Mouse (Mus musculus): ENCODE data around the gene Cnot6l.

The Cnot6l gene

GRCm38 (mm10) chr5:96161578-96162398, 2.2 kb downstream of the Cnot6l start:
- peak; percentile 68 to 72 for DNase-seq (ENCODE audit: low spot score in 2 of 2)

DNA sequence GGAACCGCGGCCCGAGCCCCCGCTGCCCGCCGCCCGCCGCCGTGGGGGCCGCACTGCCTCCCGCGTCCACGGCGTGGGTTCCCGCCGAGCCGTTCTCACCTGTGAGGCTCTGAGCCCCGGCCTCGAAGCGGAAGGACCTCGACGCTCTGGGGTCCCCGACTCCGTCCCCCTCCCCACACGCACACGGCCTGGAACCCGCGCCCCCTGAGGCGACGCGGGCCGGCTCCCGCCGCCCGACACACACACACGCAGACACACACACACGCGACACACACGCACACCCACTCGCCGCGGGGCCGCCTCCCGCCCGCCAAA, 2.8 kb downstream of the Cnot6l start:
- DNase-seq (ENCODE audit: low spot score in 2 of 2) = no peak

GRCm38 (mm10) chr5:96160467-96161262, 3.3 kb downstream of the Cnot6l start:
- peak; percentile 13 to 25 for DNase-seq (ENCODE audit: low spot score in 2 of 2)

DNA sequence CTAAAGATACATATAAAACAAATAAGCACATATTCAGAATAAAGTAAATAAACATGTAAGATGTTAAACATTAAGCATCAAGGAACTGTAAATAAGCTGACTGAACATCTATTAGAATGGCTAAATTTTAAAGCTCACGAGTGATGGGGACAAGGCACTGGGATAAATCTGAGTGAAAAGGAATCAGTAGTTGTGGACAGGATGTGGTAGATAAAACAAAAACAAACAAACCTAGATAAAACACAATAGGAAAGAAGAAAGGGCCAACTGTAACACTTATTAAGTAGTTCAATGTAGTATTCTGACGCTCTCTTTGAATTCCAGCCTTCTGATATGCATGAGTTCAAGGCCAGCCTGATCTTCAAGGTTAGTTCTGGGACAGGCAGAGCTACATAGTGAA, 21.6 kb downstream of the Cnot6l start:
- DNase-seq (ENCODE audit: low spot score in 2 of 2) = no peak

DNA sequence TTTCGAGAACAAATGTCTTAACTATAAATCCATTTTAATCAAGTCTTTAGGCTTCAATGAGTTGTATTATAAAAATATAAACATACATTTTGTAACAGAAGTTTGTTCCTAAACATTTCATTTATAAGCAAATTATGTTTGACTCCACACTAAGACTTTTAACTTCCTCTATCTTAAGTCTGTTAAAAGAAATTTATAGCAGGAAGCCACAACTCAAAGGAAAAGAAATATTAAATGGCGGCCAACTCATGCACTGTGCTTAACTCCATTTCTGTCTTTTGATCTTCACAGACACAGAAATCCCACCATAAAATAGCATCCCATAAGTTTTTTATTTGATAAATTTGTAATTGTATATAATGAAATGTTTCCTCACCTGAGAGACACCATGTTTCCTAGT, 33.3 kb downstream of the Cnot6l start:
- no peak for DNase-seq (ENCODE audit: low spot score in 2 of 2)

DNA sequence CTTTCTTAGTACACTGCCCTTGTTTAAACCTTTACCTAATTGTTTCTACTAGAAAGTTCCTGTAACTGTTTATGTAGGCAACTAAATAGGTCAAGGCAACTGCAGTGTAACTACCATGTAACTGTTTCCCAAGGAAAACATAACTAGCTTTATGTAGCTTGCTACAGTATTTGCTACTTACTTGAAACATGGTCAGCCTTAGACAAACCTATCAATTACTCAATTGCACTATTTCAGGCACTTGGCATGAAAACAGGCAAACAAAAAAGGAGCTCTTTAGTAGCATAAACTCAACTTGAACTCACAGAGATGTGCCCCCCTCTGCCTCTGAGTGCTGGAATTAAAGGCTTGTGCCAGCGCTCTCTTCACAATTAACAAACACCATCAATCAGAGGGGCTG, 37.1 kb downstream of the Cnot6l start:
- no peak for DNase-seq (ENCODE audit: low spot score in 2 of 2)

GRCm38 (mm10) chr5:96114943-96115342, 49.0 kb downstream of the Cnot6l start:
- no peak for DNase-seq (ENCODE audit: low spot score in 2 of 2)

- no peak for DNase-seq (ENCODE audit: low spot score in 2 of 2)
These were observed 59.3 kb downstream of the Cnot6l start for GRCm38 (mm10) chr5:96104644-96105043.

DNA sequence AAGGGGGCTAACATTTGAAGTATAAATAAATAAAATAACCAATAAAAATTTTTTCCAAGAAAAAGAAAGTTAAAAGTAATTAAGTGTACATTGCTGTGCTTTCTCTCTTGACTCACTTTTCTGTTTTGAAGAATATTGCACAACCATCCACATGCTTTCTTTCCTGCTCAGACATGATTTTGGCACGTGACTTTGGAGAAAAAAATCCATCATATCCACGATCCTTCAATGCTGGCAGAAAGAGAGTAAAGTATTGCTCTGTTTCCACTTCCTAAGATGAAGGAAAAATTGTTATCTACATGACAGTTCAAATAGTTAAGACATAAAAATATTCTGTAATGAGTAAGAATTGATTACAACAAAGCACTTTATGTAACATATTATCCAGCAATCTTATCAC, 72.5 kb downstream of the Cnot6l start:
- DNase-seq (ENCODE audit: low spot score in 2 of 2) = no peak

- DNase-seq (ENCODE audit: low spot score in 2 of 2) = no peak
These were observed 78.6 kb downstream of the Cnot6l start for GRCm38 (mm10) chr5:96085324-96085723.

DNA sequence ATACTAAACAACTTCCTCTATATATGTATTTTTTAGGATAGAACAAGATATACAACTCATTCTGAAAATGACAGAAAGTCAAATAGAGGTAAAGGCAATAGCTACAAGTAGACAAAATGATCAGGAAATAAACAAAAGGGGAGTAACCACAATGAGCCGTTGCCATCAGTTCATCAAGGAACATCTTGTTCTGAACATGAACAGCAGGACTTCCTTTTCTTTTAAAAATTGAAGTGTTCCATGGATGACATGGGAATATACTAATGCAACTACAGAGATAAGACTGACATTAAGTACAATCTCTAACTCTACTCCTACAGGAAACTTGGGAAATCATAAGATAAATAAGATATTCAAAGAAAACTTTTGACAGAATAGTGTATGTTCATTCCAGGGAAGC, 84.9 kb downstream of the Cnot6l start:
- DNase-seq (ENCODE audit: low spot score in 2 of 2) = no peak

DNA sequence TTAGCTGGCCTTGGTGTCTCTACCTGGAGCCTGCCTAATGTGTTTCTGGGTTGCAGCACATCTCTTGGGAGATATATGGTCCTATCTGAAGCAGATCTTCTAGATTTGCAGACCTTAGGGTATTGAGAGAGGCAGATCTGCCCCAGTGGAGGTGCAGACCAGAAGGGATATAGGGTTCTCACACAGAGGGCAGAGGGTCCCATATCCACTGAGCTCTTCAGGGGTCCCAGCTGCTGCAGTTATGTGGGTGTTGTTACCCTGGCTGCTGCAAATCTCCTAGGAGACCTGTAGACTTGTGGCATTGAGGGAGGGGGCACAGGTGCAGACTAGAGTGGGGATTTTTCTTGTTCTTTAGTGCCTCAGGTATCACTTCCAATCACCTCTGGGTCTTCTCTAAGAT, 98.4 kb downstream of the Cnot6l start:
- DNase-seq (ENCODE audit: low spot score in 2 of 2) = no peak

DNA sequence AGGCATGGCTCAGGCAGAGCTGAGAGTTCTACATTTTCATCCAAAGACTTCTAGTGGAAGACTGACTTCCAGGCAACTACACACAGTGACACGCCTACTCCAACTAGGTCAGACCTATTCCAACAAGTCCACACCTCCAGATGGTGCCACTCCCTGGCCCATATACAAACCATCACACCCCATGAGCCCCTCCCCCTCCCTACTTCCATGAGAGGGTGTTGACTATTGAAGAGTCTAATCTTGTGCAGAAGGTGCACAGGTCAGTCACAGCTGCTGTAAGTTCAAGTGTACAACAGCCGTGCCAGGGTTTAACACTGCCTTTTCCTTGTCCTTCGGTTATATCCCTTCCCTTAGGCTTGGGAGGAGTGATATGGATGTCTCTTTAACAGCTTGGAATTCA, 121.5 kb downstream of the Cnot6l start:
- DNase-seq (ENCODE audit: low spot score in 2 of 2) = no peak

GRCm38 (mm10) chr5:96041507-96042104, 122.4 kb downstream of the Cnot6l start:
- DNase-seq (ENCODE audit: low spot score in 2 of 2) = no peak

DNA sequence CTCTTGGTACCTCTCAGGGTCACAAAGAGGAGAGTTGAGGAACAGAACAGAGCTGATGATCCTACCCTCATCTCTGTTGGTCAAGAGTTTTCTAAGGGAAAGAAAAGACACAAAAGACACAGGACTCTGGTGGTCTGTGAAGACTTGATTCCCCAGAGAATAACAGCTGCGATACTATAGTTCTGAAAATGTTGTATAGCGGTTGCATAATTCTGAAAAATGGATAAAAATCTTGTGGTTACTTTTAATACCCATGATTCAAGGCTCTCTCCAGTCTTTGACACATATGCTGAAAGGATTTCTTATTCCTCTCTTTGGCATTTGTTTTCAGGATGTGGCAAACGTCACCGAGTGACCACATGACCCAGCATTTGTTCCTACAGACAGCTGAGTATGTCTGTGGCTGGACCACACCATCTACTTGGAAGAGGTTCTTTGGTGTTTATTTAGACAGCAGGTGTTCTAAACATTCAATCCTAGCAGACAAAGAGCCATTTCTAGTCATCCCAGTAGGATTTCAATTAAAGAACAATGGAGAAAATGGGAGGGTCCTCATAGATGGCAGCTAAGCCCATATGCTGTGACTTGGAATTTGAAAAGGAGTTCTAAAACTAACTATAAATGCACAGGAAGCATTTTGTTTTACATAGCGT, 124.7 kb downstream of the Cnot6l start:
- no peak for DNase-seq (ENCODE audit: low spot score in 2 of 2)

- no peak for DNase-seq (ENCODE audit: low spot score in 2 of 2)
These were observed 126.3 kb downstream of the Cnot6l start for GRCm38 (mm10) chr5:96037684-96038121.

- no peak for DNase-seq (ENCODE audit: low spot score in 2 of 2)
These were observed 127.8 kb downstream of the Cnot6l start for GRCm38 (mm10) chr5:96036125-96036672.

DNA sequence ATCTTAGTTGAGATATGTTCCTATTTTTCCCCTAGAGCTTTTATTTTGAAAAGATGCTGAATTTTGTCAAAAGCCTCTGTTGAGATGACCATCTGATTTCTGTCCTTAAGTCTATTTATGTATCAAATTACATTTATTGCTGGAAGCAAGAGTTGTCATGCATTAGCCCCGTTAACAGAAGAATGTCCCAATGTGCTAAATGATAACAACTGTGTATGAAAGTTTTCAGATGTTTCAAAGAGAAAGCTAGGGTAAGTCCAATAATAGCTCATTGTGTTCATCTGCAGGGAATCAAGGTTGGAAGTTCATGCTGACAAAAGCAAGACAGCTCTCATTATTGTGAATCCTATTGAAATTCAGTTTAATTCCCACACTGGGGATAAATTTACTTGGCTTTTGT, 129.9 kb downstream of the Cnot6l start:
- DNase-seq (ENCODE audit: low spot score in 2 of 2) = no peak

- DNase-seq (ENCODE audit: low spot score in 2 of 2) = no peak
These were observed 134.2 kb downstream of the Cnot6l start for GRCm38 (mm10) chr5:96029821-96030220.

Data from thymus, postnatal 10 days (tissue).